Mouse (Mus musculus): ENCODE measurements around the gene Swsap1. TPM values are rescaled to one million over a fixed set of nuclear protein-coding genes. Genes with fewer than 3 reads are reported as not detected.

Gene Swsap1
- total RNA-seq, 2 experiments from 2014 or later = 1.6 to 2.7 TPM

DNA sequence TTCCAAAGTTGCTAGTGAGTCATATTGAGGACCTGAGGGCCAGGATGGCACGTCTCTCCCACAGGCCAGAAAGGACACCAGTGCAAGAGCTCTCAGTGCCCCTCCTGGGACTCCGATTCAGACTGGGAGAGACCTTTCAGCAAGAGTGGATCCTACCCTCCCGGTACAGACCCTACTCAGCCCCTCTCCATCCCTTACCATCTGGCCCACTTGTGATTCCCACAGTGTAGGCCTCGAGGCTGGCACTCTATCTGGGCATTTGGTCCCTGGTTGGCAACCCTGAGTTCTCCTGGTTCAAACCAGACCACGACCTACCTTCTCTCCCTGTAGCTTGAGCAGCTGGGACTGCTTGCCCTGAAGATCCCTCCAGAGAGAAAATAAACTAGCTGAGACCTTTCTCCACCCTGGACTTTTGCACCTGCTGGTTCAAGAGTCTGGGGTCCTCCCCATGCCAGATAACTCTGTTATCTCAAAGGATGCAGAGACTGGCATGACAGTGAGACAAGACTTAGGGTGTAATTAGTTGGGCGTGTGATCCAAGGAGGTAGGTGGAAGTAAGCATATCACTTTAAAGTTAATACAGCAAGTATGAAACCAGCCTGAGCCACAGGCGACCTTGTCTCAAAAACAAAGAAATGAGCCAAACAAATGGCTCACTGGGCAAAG is 20.0 kb upstream of the Swsap1 start:
- no peak for DNase-seq

DNA sequence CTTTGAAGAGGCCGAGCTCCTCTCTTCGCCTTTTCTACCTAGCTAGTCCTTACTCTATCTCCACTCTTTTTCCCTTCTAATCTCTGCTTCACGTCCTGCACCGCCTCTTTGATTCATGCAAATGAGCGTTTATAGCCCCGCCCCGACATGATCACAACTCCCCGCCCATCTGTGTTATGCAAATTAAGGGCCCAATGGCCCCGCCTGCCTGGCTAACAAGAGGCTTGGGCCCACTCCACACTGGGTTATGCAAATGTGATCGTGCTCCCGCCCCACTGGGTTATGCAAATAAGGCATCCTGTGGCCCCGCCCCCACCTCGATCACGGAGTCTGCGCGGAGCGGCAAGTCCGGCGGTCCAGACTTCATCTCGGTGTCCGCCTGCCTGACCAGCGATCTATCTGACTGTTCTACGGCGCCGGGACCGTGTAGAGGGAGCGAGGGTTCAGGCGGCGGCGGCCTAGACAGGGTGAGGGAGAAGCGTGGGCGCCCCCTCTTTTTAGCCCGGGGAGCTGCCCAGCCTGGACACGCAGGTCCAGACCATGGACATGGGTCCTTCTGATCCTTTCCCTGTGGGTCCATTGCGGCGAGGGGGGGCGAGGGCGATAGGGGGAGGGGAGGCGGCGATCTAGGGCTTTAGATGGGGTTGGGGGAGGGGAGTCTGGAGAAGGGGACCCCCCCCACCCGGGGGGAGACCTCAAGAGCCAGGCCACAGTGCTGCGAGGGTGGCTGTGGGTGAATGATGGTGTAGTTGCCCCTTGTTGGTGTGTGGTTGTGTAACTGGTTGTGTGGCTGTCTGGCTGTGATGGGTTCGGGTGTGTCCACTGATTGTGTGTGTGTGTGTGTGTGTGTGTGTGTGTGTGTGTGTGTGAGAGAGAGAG is 18.6 kb upstream of the Swsap1 start, which contains the start of gene Plppr2:
TSS of gene Plppr2 (plus strand) at position 342 of the 879 bp plus-strand sequence.
- DNase-seq = peak; percentile 92

DNA sequence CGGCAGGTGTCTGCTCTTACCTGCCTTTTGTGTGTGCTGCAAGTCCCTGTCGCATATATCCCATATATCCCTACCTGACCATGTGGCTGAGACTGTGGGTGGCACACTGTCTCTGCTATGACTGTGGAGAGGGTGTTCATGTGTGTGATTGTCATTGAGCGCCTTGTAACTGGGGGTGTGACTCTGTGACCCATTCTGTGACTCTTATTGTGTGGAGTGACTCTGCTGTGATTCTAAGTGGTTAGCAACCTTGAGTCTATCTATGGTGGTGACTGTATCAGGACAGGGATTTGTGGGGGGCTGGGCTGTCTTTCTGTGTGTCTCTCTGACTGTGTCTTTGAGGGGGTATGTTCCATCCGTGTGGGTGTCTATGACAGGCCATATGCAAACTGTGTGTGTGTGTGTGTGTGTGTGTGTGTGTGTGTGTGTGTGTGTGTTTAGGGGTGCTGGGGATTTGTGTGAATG is 17.8 kb upstream of the Swsap1 start:
- DNase-seq = no peak

DNA sequence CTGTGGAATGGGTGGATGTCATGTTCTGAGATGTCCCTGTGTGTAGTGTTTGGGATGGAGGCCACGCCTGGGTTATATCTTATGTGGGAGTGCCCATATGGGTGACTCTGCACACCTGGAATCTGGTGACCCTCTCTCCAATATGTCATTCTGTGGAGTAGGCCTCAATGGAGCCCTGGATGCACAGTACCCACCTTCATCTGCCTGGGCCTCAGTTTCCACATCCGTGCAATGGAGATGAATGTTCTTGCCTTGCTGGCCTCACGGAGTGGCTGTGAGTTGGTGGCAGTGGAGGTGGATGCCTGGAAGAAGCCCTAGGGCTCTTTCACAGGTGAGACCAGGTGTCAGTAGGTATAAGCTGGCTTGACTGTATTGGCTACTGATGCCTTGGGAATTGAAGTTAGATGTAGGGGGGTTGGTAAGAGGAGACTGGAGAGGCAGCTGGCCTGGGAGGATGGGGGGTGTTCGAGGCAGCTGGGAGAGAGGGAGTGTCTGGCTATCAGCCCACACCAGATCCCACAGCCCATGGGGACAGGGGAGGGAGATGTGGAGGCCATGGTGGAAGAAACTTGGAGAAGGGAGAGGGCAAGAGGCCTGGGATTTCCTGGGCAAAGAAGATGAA is 17.2 kb upstream of the Swsap1 start:
- no peak for DNase-seq

DNA sequence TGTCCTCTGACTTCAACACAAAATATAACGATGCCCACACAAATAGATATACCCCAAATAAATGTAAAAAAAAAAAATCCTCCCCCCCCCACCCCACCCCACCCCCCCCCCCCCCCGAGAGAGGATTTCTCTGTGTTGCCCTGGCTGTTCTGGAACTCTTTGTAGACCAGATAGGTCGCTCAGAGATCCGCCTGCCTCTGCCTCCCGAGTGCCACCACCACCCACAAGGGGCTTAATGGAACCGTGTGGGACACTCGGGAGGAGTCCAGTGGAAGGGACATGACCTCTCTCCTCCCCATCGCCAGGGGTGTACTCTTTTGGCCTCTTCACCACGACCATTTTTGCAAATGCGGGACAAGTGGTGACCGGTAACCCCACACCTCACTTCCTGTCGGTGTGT is 12.5 kb upstream of the Swsap1 start:
- DNase-seq = no peak

DNA sequence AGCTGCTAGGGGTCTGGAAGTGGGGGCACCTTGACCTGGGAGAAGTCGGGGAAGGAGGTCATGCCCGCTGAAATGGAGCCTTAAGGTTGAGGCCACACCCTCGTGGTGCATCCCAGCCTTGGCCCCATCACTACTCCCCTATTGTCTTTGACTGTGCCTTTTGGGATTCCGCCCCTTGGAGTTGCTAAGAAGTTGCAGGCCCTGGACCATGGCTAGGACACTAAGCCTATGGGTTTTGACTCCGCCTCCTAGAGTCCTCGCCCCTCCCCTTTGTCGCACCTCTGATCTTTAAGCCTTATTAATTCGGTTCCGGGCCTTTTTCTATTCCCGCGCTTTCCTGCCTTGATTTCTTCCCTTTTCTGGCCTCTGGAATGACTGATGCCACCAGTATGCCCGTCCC is 11.9 kb upstream of the Swsap1 start:
- DNase-seq = no peak

DNA sequence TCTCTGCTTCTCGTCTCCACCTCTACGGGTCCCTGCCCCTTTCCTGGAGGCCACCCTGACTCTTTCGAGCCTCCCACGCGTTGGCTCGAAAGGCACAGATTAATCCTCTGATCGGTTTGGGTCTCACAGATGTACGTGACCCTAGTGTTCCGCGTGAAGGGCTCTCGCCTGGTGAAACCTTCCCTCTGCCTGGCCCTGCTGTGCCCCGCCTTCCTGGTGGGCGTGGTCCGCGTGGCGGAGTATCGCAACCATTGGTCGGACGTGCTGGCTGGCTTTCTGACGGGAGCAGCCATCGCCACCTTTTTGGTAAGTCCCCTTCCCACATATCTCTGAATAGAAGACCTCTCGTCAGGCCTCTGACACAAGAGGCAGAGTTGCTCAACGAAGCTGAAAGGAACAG is 11.3 kb upstream of the Swsap1 start:
- no peak for DNase-seq

DNA sequence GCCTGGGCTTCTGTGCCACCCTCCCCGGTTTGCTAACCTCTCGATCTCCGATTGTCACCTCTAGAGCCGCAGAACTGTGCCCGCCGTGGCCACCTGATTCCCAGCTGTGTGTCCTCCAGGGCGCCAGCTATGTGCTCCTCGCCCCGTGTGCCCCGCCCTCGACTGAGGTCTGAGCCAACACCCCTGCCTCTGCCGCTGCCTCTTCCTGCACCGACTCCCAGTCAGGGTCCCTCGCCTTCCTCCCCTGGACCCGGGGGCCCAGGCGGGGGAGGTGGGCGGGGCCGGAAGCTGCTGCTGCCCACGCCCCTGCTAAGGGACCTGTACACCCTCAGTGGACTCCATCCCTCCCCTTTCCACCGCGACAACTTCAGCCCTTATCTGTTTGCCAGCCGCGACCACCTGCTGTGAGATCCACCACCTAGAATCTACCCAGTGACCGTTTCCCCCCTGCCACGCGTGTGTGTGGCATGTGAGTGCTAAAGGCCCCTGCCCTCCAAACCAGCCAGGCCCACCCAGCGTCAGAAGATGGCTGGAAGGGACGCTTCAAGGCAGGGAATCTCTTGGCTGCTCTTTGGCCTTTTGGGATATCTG is 7.9 kb upstream of the Swsap1 start:
- no peak for DNase-seq

DNA sequence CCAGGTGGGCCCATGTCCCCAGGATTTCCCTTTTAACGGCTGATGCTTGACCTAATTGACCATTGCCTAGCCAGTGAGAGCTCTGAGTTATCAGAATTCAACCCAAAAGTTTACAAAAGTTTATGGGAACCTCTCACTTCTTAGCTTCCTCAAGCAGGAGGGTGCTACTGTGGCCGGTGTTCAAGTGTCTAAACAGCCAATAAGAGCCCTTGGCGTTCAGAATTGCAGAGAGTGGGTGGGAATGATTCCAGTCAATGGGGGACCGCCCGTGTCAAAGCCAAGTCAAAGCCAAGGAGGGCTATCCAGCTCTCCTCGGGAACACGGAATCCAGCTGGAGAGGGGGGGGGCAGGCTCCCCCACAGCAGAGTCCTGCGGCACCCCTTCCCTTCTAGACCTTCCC is 7.4 kb upstream of the Swsap1 start:
- no peak for DNase-seq

DNA sequence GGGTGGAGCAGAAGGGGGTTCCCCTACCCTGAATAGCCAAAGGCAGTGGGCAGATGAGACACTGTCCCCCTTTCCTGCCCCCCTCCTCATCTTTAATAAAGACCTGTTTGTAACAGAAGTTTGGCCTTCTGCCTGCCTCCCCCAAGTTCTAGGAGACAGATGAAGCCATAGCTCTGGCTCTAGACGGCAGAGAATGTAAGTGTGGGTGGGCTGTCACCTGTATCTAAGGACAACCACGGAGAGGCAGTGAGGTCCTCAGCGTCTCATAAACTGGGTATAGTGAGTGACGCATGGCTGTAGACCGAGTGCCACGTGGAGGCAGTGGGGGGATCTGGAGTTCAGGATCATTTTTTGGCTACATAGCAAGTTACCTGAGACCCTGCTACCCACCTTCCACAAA is 6.8 kb upstream of the Swsap1 start:
- no peak for DNase-seq

DNA sequence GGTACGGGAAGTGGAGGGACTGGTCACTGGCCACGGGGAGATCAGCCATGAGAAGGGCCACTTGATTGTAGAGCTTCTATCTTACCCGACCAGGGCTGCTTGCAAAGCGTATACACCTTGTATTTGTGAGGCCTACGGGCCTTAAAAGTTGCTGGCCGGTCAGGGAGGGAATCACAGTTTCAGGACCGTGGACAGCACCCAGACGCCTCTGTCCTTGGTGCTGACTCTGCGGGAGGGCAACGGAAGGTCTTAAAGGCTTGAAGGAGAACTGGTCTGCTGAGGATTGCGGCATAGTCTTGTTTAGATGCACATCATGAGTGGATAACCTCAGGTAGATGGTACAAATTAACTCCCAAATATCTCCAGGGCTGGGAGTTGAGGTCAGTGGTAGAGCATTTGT is 5.2 kb upstream of the Swsap1 start:
- DNase-seq = no peak

DNA sequence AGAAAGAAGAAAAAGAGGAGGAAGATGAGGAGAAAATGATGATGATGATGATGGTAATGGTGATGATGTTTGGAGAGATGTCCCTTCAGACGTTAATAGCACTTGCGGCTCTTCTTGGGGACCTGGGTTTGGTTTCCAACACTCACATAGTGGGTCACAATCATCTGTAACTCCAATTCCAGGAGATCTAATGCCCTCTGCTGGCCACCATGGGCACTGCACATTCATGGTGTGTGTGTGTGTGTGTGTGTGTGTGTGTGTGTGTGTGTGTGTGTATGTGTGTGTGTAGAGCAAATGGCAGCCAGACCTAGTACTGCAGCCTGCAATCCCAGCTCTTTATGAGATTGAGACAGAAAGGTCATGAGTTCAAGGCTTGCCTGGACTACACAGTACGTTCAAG is 3.6 kb upstream of the Swsap1 start:
- DNase-seq = no peak

DNA sequence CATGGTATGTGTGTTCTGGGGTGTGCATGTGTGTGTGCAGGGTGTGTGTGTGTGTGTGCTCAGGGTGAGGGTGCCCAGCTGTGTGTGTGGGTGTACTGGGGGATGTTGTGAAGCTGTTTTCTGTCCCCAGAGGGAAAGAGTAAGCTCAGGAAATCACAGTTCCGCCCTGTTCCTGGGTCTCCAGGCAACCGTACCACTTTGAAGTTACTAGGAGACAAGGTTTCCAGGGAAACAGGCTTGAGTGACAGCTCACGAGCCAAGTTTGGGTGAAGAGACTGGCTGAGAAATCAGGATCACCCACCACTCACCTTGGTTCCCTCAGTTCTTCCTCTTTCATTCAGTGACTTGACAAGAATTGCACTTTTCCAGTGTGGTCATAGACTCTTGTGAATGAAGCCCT is 2.0 kb upstream of the Swsap1 start:
- no peak for DNase-seq

DNA sequence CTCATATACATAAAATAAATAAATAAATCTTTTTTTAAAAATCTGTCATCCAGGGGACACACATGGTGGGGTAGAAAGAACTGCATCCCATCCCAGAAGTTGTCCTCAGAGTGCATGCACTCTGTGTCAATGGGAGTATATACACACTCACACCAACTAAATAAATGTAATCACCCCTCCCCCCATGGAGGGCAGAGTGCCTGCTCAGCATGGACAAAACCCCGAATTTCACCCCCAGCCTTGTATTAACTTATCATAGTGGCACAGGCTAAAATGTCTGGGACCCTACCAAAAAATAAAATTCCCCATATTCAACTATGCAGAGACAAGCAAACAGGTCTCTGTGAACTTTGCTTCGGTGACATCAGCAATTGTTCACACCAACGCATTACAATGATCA is 920 bp upstream of the Swsap1 start:
- DNase-seq = no peak

DNA sequence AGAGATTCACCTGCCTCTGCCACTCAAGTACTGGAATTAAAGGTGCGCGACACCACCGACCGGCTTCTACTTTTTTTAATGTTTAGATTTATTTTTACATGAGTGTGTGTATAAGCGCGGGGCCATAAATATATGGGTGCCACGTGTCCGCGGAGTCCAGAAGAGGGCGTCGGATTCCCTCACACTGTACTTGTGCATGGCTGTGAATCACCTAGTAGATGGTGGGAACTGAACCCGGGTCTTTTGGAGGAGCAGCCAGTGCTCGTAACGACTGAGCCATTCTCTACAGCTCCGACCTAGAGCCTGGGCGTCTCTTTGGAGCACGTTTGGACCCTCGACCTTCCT is 358 bp upstream of the Swsap1 start:
- DNase-seq = no peak

DNA sequence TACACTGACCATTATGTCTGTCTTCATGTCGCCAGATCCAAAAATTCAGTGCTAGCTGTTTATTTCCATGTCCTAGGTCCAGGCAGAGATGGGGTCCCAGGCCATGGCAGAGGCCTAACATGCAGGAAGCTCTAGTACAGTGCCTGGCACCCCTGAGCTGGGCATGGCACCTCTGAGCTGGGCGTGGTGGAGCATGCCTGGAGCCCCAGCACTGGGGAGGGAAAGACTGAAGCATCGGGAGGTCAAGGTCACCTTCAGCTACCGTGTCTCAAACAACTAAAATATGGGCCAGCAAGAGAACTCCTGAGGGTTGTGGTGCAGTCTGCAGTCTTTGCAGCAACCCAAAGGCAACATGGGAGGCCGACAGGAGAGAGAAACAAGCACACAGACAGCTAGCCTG is 2.8 kb downstream of the Swsap1 start:
- no peak for DNase-seq

DNA sequence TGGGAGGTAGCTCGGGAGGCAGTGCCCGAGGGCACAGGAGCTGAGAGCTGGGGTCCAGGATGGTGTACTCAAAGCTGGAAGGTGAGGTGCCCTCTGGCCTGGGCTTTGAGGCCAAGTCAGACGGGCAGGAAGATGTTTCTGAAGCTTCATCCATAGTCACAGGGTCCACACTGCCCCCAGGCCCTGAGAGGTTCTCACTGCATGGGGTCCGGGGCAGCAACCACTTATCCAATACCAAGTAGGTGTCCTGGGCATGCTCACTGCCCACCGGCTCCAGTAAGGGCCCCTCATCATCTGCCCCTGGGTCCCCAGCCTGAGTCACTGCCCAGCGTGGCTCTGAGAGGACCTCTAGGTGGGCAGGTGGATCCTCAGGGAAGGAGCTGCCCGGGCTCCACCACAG is 3.7 kb downstream of the Swsap1 start:
- no peak for DNase-seq

DNA sequence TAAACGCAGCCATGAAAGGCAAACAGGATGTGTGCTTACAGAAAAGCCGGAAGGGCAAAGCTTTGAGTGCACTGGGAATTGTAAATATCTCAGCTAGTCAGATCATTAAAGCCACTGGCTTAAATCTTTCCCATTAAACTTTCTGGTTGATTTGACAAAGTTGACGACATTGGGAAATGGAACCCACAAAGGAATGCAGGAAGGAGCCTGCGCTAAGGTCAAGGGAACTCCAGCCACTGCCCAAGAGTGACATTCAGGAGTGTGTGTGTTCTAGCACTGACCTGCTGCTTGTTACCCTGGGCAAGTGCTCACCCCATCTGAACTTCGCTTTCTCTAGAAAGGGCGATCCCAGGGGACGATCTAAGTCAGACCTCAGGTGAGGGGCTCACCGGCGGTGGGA is 4.6 kb downstream of the Swsap1 start:
- DNase-seq = no peak

DNA sequence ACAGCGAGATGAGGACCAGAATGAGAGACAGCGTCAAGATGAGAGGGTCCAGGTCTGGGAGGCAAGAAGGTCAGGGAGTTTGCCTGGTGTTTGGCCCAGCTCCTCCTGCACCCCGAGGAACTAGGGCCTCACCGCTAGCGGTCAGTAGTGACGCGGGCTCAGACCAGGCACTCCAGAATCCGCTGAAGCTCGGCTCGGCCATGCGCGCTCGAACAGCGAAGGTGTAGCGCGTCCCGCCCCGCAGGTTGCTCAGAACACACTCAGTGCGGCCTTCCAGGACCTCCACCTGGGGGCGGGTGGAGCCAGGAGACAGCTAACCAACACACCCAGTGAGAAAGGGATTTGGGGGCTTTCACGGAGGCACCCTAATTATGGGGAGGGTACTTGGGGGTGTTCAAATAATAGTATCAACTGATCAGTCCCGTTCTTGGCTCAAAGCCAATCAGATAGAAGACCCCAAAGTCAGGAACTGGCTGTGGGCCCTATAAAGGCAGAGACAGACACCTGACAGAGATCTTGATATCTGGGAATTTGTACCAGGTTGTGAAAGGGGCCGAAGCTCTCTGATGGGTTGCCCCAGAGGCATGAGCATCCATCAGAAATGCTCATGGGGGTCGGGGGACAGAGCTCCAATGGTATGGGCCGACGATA is 5.1 kb downstream of the Swsap1 start:
- DNase-seq = no peak

DNA sequence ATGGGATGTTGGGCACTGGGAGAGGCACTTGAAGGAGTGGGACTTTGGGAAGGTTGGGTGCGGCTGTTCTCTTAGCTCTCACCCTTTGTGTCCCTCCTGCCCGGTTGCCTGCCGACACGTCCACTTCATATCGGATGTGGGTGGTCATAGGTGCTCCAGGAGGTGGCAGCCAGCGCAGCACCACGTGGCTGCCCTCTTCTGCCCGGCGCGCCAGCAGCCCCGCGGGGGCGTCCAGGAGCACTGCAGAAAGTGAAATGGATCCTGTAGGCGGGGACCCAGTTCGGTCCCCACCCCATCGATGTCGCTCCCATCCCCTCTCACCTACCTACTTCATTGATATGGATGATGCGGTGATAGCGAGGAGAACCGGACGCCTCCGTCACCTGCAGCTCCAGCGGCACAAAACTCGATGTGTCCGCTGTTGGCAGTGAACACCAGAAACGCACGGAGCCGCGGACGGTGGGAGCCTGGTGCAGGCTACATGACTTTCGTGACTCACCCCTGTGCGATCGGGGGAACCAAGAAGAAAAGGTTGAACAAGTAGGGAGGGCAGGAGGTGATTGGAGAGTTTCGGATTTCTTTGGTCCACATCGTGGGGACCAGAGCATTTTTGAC is 5.9 kb downstream of the Swsap1 start:
- DNase-seq = no peak

DNA sequence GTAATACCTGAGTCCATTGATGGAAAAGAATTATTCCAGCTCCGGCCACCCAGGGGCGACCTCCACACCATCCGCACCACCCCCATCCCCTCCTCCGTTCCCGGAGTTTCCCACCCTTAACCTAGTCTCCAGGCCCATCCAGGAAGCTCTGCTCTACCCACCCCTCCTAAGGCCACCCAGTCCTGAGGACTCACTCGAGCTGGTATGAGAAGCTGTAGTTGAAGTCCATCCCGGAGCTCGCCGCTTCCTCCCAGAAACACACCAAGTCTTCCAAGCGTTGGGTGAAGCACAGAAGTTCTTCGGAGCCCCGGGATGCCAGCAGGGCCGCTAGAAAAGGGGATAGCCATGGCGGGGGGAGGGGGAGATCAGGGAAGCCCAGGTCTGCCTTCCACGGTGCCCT is 6.5 kb downstream of the Swsap1 start:
- DNase-seq = no peak
